Mouse (Mus musculus) megakaryocyte, embryonic 14.5 days (primary cell): ENCODE measurements around the gene Cdca4.
"Not testable (repeated sequence)": the region's sequence is repeated elsewhere in the genome, so short reads cannot be mapped to it uniquely, and the experiment has no call there.

Experiments
- FLI1 ChIP-seq: IDR thresholded peaks from 2 replicates; pipeline ENCODE4 v1.6.1; 2012; ENCODE audit warnings: low read length, inconsistent platforms, mixed read lengths
- GATA1 ChIP-seq: IDR thresholded peaks from 3 replicates; pipeline ENCODE4 v1.6.1; 2012; ENCODE audit warnings: mixed read lengths, low read length, inconsistent platforms, borderline replicate concordance

GRCm38 (mm10) chr12:112841338-112841892 lies 12.2 kb upstream of the Cdca4 start:
- TF ChIP-seq GATA1, FLI1: not testable (repeated sequence)
